Mouse (Mus musculus): ENCODE results near the gene Dap. TPM values are rescaled to one million over a fixed set of nuclear protein-coding genes. Genes with fewer than 3 reads are reported as not detected.

Dap gene
- polyA plus RNA-seq, 1 experiment, result 36.6 TPM

- 94% methylated on average over 6 of the region's 6 CpGs for WGBS
- Histone ChIP-seq H3K27ac (ENCODE audit: insufficient read depth, low read length) (no peak overlapping the region), H3K36me3 (ENCODE audit: control insufficient read depth, insufficient read depth, low read length) (no peaks in the 10 kb centered on the region; the same call in 1 of the 2 replicates), H3K4me1 (ENCODE audit: control insufficient read depth, insufficient read depth, insufficient read length) (no peaks in the 10 kb centered on the region), H3K27me3 (ENCODE audit: control insufficient read depth, insufficient read depth, low read length) (no peaks in the 10 kb centered on the region), H3K4me3 (ENCODE audit: extremely low read depth, insufficient read depth, insufficient read length) (no peak overlapping the region)
- no peak for DNase-seq (ENCODE audit: low read depth in 1 of 2, low spot score in 2 of 2)
- TF ChIP-seq CTCF (IDR thresholded peaks at IDR 0.05; ENCODE audit: extremely low read depth, insufficient read depth, insufficient read length, insufficient replicate concordance) (no peak), POLR2A (IDR thresholded peaks at IDR 0.05; ENCODE audit: low read depth, low read length) (no peak)
Observed at GRCm38 (mm10) chr15:31268148-31268547, 44.0 kb downstream of the Dap start.

GRCm38 (mm10) chr15:31269558-31269957 is 45.4 kb downstream of the Dap start:
- H3K36me3 ChIP-seq (ENCODE audit: control insufficient read depth, insufficient read depth, low read length), result peaks cover 10% of the 10 kb centered on the region
- H3K4me3 ChIP-seq (ENCODE audit: extremely low read depth, insufficient read depth, insufficient read length), result no peak overlapping the region
- no peaks in the 10 kb centered on the region for H3K27me3 ChIP-seq (ENCODE audit: control insufficient read depth, insufficient read depth, low read length)
- TF ChIP-seq CTCF (IDR thresholded peaks at IDR 0.05; ENCODE audit: extremely low read depth, insufficient read depth, insufficient read length, insufficient replicate concordance), result no peak
- no peak for TF ChIP-seq POLR2A (IDR thresholded peaks at IDR 0.05; ENCODE audit: low read depth, low read length)
- 78% methylated on average over 4 of the region's 4 CpGs for WGBS
- H3K4me1 ChIP-seq (ENCODE audit: control insufficient read depth, insufficient read depth, insufficient read length), result no peaks in the 10 kb centered on the region
- H3K27ac ChIP-seq (ENCODE audit: insufficient read depth, low read length), result no peak overlapping the region
- no peak for DNase-seq (ENCODE audit: low read depth in 1 of 2, low spot score in 2 of 2)

- TF ChIP-seq POLR2A (IDR thresholded peaks at IDR 0.05; ENCODE audit: low read depth, low read length) (no peak), CTCF (IDR thresholded peaks at IDR 0.05; ENCODE audit: extremely low read depth, insufficient read depth, insufficient read length, insufficient replicate concordance) (no peak)
- Histone ChIP-seq H3K27ac (ENCODE audit: insufficient read depth, low read length) (no peak overlapping the region), H3K4me3 (ENCODE audit: extremely low read depth, insufficient read depth, insufficient read length) (no peak overlapping the region), H3K27me3 (ENCODE audit: control insufficient read depth, insufficient read depth, low read length) (no peaks in the 10 kb centered on the region), H3K36me3 (ENCODE audit: control insufficient read depth, insufficient read depth, low read length) (peaks cover 10% of the 10 kb centered on the region), H3K4me1 (ENCODE audit: control insufficient read depth, insufficient read depth, insufficient read length) (no peaks in the 10 kb centered on the region)
- DNase-seq (ENCODE audit: low read depth in 1 of 2, low spot score in 2 of 2), result no peak
- 93% methylated on average over 7 of the region's 7 CpGs for WGBS
Observed at GRCm38 (mm10) chr15:31272695-31273094, 48.6 kb downstream of the Dap start.

- 52% methylated on average over 10 of the region's 10 CpGs for WGBS
- no peak for TF ChIP-seq POLR2A (IDR thresholded peaks at IDR 0.05; ENCODE audit: low read depth, low read length)
- TF ChIP-seq CTCF (IDR thresholded peaks at IDR 0.05; ENCODE audit: extremely low read depth, insufficient read depth, insufficient read length, insufficient replicate concordance), result no peak
Observed at GRCm38 (mm10) chr15:31273509-31273908, 49.4 kb downstream of the Dap start.

GRCm38 (mm10) chr15:31278090-31278489 is 54.0 kb downstream of the Dap start:
- DNase-seq (ENCODE audit: low read depth in 1 of 2, low spot score in 2 of 2), result no peak
- Histone ChIP-seq H3K27ac (ENCODE audit: insufficient read depth, low read length) (no peak overlapping the region), H3K4me3 (ENCODE audit: extremely low read depth, insufficient read depth, insufficient read length) (no peak overlapping the region), H3K4me1 (ENCODE audit: control insufficient read depth, insufficient read depth, insufficient read length) (peaks cover 10% of the 10 kb centered on the region; the same call in 1 of the 2 replicates), H3K36me3 (ENCODE audit: control insufficient read depth, insufficient read depth, low read length) (peaks cover 10% of the 10 kb centered on the region), H3K27me3 (ENCODE audit: control insufficient read depth, insufficient read depth, low read length) (no peaks in the 10 kb centered on the region)
- TF ChIP-seq CTCF (IDR thresholded peaks at IDR 0.05; ENCODE audit: extremely low read depth, insufficient read depth, insufficient read length, insufficient replicate concordance) (no peak), POLR2A (IDR thresholded peaks at IDR 0.05; ENCODE audit: low read depth, low read length) (no peak)
- WGBS, result 80% methylated on average over 4 of the region's 4 CpGs

More at GRCm38 (mm10) chr15:31273509-31273908, 49.4 kb downstream of the Dap start:
- no peaks in the 10 kb centered on the region; the same call in 1 of the 2 replicates for H3K4me1 ChIP-seq (ENCODE audit: control insufficient read depth, insufficient read depth, insufficient read length)
- DNase-seq (ENCODE audit: low read depth in 1 of 2, low spot score in 2 of 2), result no peak
- no peaks in the 10 kb centered on the region for H3K27me3 ChIP-seq (ENCODE audit: control insufficient read depth, insufficient read depth, low read length)
- H3K36me3 ChIP-seq (ENCODE audit: control insufficient read depth, insufficient read depth, low read length), result peaks cover 10% of the 10 kb centered on the region
- H3K27ac ChIP-seq (ENCODE audit: insufficient read depth, low read length), result no peak overlapping the region
- H3K4me3 ChIP-seq (ENCODE audit: extremely low read depth, insufficient read depth, insufficient read length), result no peak overlapping the region

GRCm38 (mm10) chr15:31279120-31279519 is 55.0 kb downstream of the Dap start:
- 58% methylated on average over 2 of the region's 2 CpGs for WGBS
- H3K4me3 ChIP-seq (ENCODE audit: extremely low read depth, insufficient read depth, insufficient read length), result no peak overlapping the region
- TF ChIP-seq POLR2A (IDR thresholded peaks at IDR 0.05; ENCODE audit: low read depth, low read length) (no peak), CTCF (IDR thresholded peaks at IDR 0.05; ENCODE audit: extremely low read depth, insufficient read depth, insufficient read length, insufficient replicate concordance) (no peak)
- peaks cover 10% of the 10 kb centered on the region; the same call in 1 of the 2 replicates for H3K4me1 ChIP-seq (ENCODE audit: control insufficient read depth, insufficient read depth, insufficient read length)
- H3K36me3 ChIP-seq (ENCODE audit: control insufficient read depth, insufficient read depth, low read length), result peaks cover 3% of the 10 kb centered on the region; the same call in 1 of the 2 replicates
- no peak for DNase-seq (ENCODE audit: low read depth in 1 of 2, low spot score in 2 of 2)
- no peak overlapping the region for H3K27ac ChIP-seq (ENCODE audit: insufficient read depth, low read length)
- no peaks in the 10 kb centered on the region for H3K27me3 ChIP-seq (ENCODE audit: control insufficient read depth, insufficient read depth, low read length)

GRCm38 (mm10) chr15:31279577-31280004 is 55.5 kb downstream of the Dap start:
- Histone ChIP-seq H3K36me3 (ENCODE audit: control insufficient read depth, insufficient read depth, low read length) (0 out of 2 replicates have a peak, but pooled peaks cover under 1% of the 10 kb centered on the region), H3K27me3 (ENCODE audit: control insufficient read depth, insufficient read depth, low read length) (no peaks in the 10 kb centered on the region), H3K4me3 (ENCODE audit: extremely low read depth, insufficient read depth, insufficient read length) (no peak overlapping the region), H3K4me1 (ENCODE audit: control insufficient read depth, insufficient read depth, insufficient read length) (peaks cover 10% of the 10 kb centered on the region; the same call in 1 of the 2 replicates), H3K27ac (ENCODE audit: insufficient read depth, low read length) (no peak overlapping the region)
- TF ChIP-seq CTCF (IDR thresholded peaks at IDR 0.05; ENCODE audit: extremely low read depth, insufficient read depth, insufficient read length, insufficient replicate concordance) (no peak), POLR2A (IDR thresholded peaks at IDR 0.05; ENCODE audit: low read depth, low read length) (no peak)
- 28% methylated on average over 6 of the region's 6 CpGs for WGBS
- DNase-seq (ENCODE audit: low read depth in 1 of 2, low spot score in 2 of 2), result peak; percentile 38 to 81

Data from spleen, adult 2 months (tissue).